Mouse (Mus musculus) megakaryocyte, embryonic 14.5 days (primary cell): ENCODE measurements around the gene Arhgef39. TPM values are rescaled to one million over a fixed set of nuclear protein-coding genes. Genes with fewer than 3 reads are reported as not detected.
A peak's percentile ranks its signal among the peaks of the same experiment; 100 is the strongest.

Experiments
- H3K27me3 ChIP-seq: replicated peaks from 2 replicates; pipeline ENCODE3; 2012; ENCODE audit warnings: inconsistent platforms
- H3K36me3 ChIP-seq: replicated peaks from 2 replicates; pipeline ENCODE3; 2012; ENCODE audit warnings: low read length, inconsistent platforms, mixed read lengths
- H3K4me1 ChIP-seq: 2 replicates; pipeline ENCODE4 v1.6.1; 2012; ENCODE audit warnings: inconsistent platforms
- H3K4me3 ChIP-seq: replicated peaks from 2 replicates; pipeline ENCODE3; 2012; ENCODE audit warnings: moderate library complexity, mild to moderate bottlenecking, inconsistent platforms
- H3K9me3 ChIP-seq: 2 replicates; pipeline ENCODE4 v1.6.1; 2012; ENCODE audit warnings: inconsistent platforms
- FLI1 ChIP-seq: IDR thresholded peaks from 2 replicates; pipeline ENCODE4 v1.6.1; 2012; ENCODE audit warnings: low read length, inconsistent platforms, mixed read lengths
- GATA1 ChIP-seq: IDR thresholded peaks from 3 replicates; pipeline ENCODE4 v1.6.1; 2012; ENCODE audit warnings: mixed read lengths, low read length, inconsistent platforms, borderline replicate concordance
- polyA plus RNA-seq: library from polyadenylated mRNA; stranded (reverse); fragments of >175 nt; gene quantifications from 2 replicates; pipeline ENCODE4 v1.2.3, GENCODE M21; 2012; ENCODE audit warnings: low replicate concordance; ENCODE audit not compliant: insufficient read depth

Arhgef39 gene
- 9.6 and 20.9 TPM in 2 replicates for polyA plus RNA-seq

- H3K4me1 ChIP-seq: peaks cover 87% of the 10 kb centered on the region
- H3K36me3 ChIP-seq: peaks cover 55% of the 10 kb centered on the region
- H3K27me3 ChIP-seq: no peaks in the 10 kb centered on the region
- H3K9me3 ChIP-seq: no peaks in the 10 kb centered on the region
- peak within 1 kb of the TSS; percentile 94 for H3K4me3 ChIP-seq
- TF ChIP-seq FLI1: no peak
- no peak for TF ChIP-seq GATA1
These were observed at the start of gene Arhgef39 for GRCm38 (mm10) chr4:43499407-43500333. Gene Arhgef39, minus strand, starts transcription at chr4:43499695.

GRCm38 (mm10) chr4:43549055-43549454 lies 49.6 kb upstream of the Arhgef39 start:
- H3K27me3 ChIP-seq: no peaks in the 10 kb centered on the region
- no peak overlapping the region for H3K4me3 ChIP-seq
- peaks cover 9% of the 10 kb centered on the region; the same call in 1 of the 2 replicates for H3K9me3 ChIP-seq
- TF ChIP-seq FLI1 (no peak), GATA1 (no peak)
- H3K36me3 ChIP-seq: peaks cover 100% of the 10 kb centered on the region
- H3K4me1 ChIP-seq: peaks cover 93% of the 10 kb centered on the region

GRCm38 (mm10) chr4:43547160-43547559 lies 47.7 kb upstream of the Arhgef39 start:
- Histone ChIP-seq H3K4me1 (peaks cover 93% of the 10 kb centered on the region), H3K4me3 (no peak overlapping the region), H3K36me3 (peaks cover 100% of the 10 kb centered on the region), H3K9me3 (0 out of 2 replicates have a peak, but pooled peaks cover under 1% of the 10 kb centered on the region), H3K27me3 (no peaks in the 10 kb centered on the region)
- no peak for TF ChIP-seq FLI1

- Histone ChIP-seq H3K4me3 (no peak overlapping the region), H3K27me3 (no peaks in the 10 kb centered on the region), H3K9me3 (no peaks in the 10 kb centered on the region), H3K4me1 (peaks cover 92% of the 10 kb centered on the region), H3K36me3 (peaks cover 100% of the 10 kb centered on the region)
- no peak for TF ChIP-seq GATA1
- no peak for TF ChIP-seq FLI1
These were observed 47.0 kb upstream of the Arhgef39 start for GRCm38 (mm10) chr4:43546375-43547047.

- no peak for TF ChIP-seq GATA1
- TF ChIP-seq FLI1: no peak
- Histone ChIP-seq H3K36me3 (peaks cover 99% of the 10 kb centered on the region), H3K9me3 (no peaks in the 10 kb centered on the region), H3K4me1 (peaks cover 83% of the 10 kb centered on the region), H3K27me3 (no peaks in the 10 kb centered on the region), H3K4me3 (no peak overlapping the region)
These were observed 42.5 kb upstream of the Arhgef39 start for GRCm38 (mm10) chr4:43542044-43542443.

- peaks cover 100% of the 10 kb centered on the region for H3K36me3 ChIP-seq
- no peaks in the 10 kb centered on the region for H3K9me3 ChIP-seq
- no peaks in the 10 kb centered on the region for H3K27me3 ChIP-seq
- TF ChIP-seq FLI1: no peak; the same call in 1 of the 2 replicates
- TF ChIP-seq GATA1: no peak
- H3K4me3 ChIP-seq: no peak overlapping the region
- H3K4me1 ChIP-seq: peaks cover 80% of the 10 kb centered on the region
These were observed 36.5 kb upstream of the Arhgef39 start for GRCm38 (mm10) chr4:43536031-43536430.

GRCm38 (mm10) chr4:43535628-43536027 lies 36.1 kb upstream of the Arhgef39 start:
- Histone ChIP-seq H3K4me1 (peaks cover 80% of the 10 kb centered on the region), H3K36me3 (peaks cover 100% of the 10 kb centered on the region), H3K4me3 (peak overlapping the region; percentile 16), H3K27me3 (no peaks in the 10 kb centered on the region), H3K9me3 (no peaks in the 10 kb centered on the region)
- no peak for TF ChIP-seq GATA1
- no peak for TF ChIP-seq FLI1

- peaks cover 88% of the 10 kb centered on the region for H3K36me3 ChIP-seq
- TF ChIP-seq FLI1: no peak
- H3K9me3 ChIP-seq: no peaks in the 10 kb centered on the region
- H3K27me3 ChIP-seq: no peaks in the 10 kb centered on the region
- H3K4me1 ChIP-seq: peaks cover 57% of the 10 kb centered on the region
- no peak overlapping the region for H3K4me3 ChIP-seq
These were observed 33.8 kb upstream of the Arhgef39 start for GRCm38 (mm10) chr4:43533270-43533669.

GRCm38 (mm10) chr4:43530581-43530980 lies 31.1 kb upstream of the Arhgef39 start:
- Histone ChIP-seq H3K4me1 (peaks cover 35% of the 10 kb centered on the region), H3K27me3 (peaks cover 1% of the 10 kb centered on the region), H3K36me3 (peaks cover 61% of the 10 kb centered on the region), H3K4me3 (no peak overlapping the region), H3K9me3 (peaks cover 3% of the 10 kb centered on the region; the same call in 1 of the 2 replicates)
- TF ChIP-seq GATA1 (no peak), FLI1 (no peak)

- Histone ChIP-seq H3K9me3 (peaks cover 3% of the 10 kb centered on the region; the same call in 1 of the 2 replicates), H3K36me3 (peaks cover 57% of the 10 kb centered on the region), H3K4me1 (peaks cover 30% of the 10 kb centered on the region), H3K4me3 (no peak overlapping the region), H3K27me3 (peaks cover 5% of the 10 kb centered on the region)
- TF ChIP-seq FLI1 (no peak), GATA1 (no peak)
These were observed 30.6 kb upstream of the Arhgef39 start for GRCm38 (mm10) chr4:43530081-43530501.
